Mouse (Mus musculus) inflammation-experienced regulatory T-cells, adult 6 months (primary cell): ENCODE results near the gene 4933428G20Rik. TPM values are rescaled to one million over a fixed set of nuclear protein-coding genes. Genes with fewer than 3 reads are reported as not detected.

Experiments used
- ATAC-seq: one replicate; pipeline ENCODE4 v1.8.0; 2017
- polyA plus RNA-seq, 3 experiments: library from polyadenylated mRNA; unstranded; fragments of 100-300 nt; shearing (Covaris generic); gene quantifications; one replicate each; pipeline ENCODE4 v1.2.1; 2017

4933428G20Rik gene
- polyA plus RNA-seq, 3 experiments from 2014 or later, result not detected

DNA sequence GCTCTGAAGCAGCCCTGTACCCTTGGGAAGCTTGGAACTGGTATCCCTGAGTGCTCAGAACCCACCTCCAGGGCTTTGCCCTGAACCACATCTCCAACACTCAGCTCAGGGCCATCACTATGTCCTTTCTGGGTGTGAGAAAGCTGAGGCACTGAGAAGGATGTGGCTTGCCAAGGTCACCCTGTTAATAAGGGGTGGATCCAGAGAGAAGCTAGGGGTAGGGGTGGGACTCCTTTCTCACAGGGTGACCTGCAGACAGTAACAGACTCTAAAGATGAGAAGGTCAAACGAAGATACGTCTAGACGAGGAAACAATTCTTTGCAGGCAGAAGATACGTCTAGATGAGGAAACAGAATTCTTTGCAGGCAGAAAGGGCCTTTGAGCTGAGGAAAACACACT is 2.7 kb upstream of the 4933428G20Rik start:
- ATAC-seq, result no peak

DNA sequence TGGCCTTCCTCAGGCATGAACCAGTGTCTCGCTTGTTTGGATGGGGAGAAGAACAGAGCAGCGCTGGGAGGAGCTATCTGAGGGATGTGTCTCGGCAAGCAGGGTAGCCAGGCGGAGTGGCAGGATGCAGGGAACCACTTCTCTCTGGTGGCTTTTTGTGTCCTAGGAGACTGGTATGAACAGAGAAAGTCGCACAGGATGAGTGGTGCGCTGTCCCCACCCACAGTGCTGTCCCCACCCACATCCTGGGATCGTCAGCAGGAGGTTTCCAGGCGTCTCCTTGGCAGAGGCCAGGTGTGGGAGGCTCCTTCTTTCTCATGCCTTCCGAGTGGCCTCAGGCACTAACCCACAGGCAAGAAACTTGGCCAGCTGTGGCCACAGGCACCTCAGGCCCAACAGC is 2.2 kb upstream of the 4933428G20Rik start:
- ATAC-seq, result no peak

DNA sequence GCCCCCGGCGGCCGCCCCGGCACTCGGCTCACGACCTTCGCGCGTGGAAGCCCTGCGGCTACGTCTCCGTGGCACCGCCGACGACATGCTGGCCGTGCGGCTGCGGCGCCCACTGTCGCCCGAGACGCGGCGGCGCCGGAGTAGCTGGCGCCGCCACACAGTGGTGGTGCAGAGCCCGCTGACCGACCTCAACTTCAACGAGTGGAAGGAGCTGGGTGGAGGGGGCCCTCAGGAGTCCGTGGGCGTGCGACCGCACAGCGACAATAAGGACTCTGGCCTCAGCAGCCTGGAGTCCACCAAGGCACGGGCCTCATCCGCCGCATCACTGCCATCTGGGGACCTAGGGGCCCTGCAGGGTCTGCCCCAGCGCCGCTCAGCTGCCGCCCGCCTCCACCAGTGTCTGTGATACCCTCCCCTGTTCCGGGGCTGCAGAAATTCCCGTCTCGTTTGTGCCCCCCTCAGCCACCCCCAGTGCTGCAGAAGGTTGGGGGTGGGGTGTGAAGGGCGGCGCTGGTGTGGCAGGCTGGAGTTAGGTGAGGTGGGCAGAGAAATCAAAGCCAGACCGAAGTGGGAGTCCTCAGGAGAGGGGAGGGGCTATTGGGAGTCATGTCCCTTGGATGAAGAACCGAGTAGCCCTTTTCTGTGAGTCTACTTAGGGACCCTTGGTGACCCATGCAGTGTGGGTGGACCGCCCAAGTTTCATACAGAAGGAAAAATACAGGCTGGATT is 744 bp upstream of the 4933428G20Rik start:
- ATAC-seq, result no peak

DNA sequence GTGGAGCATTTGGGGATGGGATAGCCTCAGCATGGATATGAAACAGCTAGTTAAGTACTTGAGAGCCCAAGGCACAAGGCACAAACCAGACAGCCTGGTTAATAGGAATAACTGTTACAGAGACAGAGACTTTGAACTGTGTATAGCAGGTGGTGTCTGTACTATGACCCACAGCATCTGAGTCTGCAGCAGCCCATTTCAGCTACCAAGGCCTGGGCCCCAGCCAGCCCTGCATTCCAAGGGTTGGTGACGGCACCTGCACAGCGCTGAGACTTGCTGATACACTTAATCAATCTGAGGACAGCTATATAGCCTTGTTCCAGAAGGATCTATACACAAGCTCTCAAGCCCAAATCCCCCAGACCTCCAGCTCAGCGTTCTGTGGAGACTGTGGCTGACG is 2.6 kb downstream of the 4933428G20Rik start:
- ATAC-seq, result no peak

DNA sequence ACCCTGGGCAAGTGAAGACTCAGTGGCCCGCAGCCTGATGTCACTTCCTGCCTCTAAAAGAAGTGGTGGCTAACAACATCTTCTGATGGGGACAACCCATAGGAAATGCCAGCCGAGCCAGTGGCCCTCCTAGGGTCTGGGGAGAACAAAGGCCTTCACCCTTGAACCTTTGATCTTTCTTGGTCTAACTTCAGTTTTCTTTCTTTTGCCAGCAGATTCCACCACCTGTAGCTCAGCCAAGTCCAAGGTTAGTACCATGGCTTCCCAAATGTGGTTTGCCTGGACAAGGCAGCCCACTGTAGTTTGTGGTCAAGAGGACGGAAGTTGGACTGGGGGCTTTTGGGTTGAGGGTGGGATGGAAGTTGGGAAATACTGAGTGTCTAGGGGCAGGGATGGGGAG is 7.3 kb downstream of the 4933428G20Rik start:
- no peak for ATAC-seq

DNA sequence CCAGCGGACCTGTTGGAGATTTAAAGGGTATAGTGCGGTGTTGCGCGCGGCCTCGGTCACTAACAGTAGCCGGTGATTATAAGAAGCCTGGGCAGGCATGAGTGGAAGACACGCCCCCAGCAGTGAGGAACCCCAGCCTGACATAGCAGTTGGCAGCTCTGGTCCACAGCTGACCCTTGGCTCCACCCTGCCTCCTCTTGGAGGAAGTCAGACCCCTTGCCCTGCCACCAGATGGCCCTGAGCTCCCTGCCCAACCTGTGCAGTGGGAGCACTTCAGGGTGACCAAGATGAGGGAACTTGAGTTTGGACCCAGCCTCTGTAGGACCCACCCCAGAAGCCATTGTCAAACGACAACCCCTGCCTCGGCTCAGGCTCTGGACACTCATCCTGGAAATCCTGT is 8.5 kb downstream of the 4933428G20Rik start:
- ATAC-seq, result no peak

DNA sequence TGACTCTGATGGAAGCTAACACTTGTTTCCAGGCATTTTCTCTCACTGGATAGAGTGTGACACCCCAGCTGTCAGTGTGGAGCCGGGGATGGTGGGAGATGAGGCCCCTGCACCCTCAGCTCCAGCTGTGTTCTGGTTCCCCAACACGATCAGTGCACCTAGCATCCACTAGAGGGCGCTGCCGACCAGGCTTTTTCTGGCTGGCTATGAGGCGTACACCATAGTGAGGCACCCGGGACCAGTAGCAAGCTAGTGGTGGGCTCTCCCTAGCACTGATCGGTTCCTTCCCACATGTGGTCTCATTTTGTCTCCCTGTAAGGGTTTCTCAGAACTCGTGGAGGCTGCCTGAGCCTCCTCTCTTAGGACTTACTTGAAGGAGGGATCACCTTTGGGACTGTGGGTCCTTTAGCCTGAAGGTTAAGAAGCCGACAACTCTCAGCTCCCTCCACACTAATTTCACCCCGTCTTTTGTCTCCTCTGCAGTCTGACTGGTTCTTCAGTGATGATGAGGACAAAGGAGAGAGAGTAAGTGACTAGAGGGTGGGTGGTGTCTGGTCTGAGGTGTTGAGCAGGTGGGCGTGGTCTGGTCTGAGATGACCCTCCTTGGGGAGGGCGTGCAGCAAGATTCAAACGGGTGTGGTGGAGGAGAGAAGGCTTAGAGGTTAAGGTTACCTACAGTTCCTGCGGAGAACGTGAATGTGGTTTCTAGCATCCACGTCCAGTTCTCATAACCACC is 10.4 kb downstream of the 4933428G20Rik start:
- no peak for ATAC-seq

DNA sequence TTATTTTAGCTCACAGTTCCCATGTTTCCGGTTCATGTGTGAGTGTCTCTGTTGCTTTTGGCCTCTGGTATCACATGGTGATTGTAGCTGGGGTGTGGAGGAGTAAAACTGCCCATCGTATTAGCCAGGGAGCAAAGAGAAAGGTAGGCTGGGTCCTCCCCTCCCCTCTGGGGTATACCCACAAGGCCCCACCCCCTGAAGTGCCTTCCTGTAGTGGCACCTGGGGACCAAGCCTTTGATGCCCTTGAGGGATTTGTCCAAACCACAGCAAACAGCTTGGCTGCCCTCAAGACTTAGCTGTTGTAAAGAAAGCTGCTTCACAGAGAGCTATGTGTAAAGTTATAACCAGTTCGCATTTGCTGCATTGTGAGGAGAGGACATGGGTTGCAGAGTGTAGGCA is 12.5 kb downstream of the 4933428G20Rik start:
- no peak for ATAC-seq

DNA sequence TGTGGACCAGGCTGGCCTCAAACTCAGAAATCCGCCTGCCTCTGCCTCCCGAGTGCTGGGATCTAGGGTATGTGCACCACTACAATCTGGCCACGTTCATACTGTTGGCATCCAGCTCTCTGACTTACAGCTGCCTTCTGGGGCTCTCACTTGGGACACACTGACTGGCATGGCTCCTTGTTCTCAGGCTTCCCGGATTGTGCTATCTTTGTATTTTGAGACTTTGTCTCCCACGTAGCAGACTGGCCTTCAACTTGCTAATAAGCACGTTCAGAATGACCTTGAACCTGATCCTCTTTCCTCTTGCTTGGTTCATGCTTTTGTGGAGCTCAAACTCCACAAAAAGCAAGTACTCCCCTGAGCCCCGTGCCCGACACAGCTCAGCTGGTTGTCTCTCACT is 14.5 kb downstream of the 4933428G20Rik start:
- ATAC-seq, result no peak

DNA sequence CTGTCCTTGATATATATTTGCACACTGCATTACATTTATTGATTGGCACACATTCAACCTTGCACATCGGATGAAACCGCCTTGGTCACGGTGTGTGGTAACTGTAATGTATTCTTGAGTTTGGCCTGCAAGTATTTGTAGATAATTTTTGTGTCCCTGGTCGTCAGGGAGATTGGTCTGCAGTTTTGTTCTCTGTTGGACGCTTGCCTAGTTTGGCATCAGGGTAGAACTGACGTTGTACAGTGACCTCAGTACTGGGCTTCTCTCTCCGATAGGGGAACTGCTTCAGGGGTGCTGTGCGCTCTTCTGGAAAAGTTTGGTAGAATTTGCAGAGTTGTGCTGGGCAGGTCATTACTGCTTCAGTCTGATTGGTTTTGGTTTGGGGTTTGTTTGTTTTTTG is 20.3 kb downstream of the 4933428G20Rik start:
- no peak for ATAC-seq

DNA sequence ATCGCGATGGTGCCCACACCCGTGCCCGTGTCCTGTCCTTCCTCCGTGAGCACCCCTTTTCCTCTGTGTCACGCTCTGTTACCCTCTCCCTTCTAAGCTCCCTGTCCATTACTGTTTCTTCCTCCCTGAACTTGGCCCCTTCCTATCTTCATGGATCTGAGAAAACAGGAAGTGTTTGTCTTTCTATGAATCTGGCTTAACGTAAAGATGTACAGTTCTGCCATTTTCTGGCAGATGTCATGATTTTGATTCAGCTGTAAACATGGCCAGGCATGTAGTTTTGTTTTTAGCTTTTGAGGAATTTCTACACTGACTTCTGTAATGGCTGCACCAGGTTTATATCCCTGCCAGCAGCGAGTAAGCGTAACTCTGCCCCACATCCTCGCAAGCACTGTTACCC is 21.1 kb downstream of the 4933428G20Rik start:
- no peak for ATAC-seq

DNA sequence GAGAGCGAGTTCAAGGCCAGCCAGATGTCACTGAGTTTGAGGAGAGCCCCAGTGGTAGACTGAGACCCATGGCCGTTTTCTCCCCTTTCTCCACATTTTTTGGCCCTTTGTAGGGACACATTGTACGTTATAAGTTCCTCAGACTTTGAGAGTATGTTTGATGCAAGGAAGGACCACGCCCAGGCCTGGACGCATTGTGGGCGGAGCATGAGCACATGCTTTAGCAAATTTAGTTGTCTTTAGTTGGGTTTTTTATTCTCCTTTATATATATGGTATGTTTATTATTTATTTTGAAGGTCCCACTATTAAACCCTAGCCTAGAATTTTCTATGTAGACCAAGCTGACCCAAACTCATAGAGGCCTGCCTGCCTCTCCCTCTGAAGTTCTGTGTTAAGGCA is 21.8 kb downstream of the 4933428G20Rik start:
- ATAC-seq, result no peak

DNA sequence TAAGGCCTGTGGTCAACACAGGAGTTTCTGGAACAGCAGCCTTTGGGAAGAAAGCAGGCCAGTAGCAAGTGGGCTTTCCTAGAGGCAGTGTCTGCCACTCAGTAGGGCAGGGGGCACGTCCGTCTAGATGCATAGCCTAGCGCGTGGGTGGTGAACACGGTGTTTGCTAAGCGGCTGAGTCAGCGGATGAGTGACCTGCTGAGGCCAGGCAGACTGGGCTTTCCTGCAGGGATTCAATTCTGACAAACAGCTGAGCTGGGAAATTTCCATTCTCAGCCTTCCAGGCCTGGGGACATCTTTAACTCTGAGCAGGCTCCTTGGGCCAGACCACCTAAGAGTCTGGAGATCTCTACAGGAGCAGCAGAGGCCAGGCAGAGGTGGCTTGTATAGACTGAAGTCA is 22.7 kb downstream of the 4933428G20Rik start:
- ATAC-seq, result no peak

DNA sequence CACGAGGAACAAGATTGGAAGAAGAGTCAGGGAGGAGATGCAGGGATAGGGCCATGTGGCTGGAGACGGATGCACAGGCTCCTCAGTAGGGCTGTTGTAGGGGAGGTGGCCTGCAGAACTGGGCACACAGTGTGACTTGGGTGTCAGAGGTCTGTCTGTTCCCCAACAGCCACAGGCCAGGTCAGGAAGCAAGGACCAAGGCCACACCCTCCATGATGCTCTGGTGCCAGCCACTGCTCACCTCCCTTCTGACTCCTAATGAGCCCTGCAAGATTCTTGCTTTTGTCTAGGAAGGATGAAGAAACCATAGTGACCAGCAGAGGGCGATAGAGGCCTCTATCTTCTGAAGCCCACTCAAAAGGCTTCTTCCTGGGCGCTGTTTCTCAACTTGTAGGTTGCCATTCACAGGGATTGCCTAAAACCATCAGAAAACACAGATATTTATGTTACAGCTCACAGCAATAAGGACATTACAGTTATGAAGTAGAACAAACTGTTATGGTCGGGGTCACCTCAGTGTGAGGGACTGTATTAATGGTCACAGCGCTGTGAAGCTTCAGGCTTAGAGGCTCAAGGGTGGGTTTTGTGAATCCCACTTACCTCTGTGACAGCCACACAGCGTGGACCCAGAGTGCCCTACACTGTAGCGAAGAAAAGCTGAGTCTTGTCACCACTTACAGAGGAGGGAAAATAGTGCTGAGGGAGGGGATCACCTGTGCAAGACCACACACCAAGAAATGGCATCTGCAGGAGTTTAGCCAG is 23.6 kb downstream of the 4933428G20Rik start:
- ATAC-seq, result no peak

DNA sequence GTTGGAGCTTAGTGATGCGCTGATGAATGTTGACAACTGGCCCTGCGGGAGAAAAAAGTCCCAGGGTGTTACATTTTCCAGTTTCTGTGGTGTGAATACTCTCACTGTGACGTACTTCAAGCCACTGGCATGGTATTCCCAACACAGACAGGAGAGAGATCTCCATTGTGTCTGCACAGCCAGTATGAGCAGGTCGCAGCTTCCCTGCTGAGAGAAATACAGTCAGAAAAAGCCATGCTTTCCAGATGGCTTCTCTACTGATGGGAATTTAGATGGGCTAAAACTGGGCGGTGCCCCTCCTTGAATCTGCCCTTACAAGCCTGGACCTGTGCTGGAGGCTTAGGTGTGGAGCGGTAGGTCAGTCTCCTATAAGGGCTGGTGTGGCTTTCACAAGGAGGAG is 28.9 kb downstream of the 4933428G20Rik start:
- ATAC-seq, result no peak

DNA sequence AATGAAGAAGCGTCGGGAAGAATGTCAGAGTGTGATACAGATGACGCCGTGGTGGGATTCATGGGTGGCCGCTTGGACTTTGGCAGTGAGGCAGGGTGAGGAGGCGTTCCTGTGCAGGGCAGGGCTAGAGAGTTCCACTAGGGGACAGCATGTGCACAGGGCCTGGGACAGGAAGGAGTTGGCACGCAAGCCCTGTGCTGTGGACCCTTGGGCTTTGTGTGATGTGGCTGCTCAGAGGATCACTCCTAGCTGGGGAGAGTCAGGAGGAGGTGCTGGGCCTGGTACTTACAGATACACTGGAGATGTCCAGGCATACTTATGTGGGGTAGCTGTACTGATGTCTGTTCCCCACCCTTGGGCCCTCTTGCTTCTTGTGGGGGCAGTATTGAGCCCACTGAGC is 30.3 kb downstream of the 4933428G20Rik start:
- no peak for ATAC-seq

DNA sequence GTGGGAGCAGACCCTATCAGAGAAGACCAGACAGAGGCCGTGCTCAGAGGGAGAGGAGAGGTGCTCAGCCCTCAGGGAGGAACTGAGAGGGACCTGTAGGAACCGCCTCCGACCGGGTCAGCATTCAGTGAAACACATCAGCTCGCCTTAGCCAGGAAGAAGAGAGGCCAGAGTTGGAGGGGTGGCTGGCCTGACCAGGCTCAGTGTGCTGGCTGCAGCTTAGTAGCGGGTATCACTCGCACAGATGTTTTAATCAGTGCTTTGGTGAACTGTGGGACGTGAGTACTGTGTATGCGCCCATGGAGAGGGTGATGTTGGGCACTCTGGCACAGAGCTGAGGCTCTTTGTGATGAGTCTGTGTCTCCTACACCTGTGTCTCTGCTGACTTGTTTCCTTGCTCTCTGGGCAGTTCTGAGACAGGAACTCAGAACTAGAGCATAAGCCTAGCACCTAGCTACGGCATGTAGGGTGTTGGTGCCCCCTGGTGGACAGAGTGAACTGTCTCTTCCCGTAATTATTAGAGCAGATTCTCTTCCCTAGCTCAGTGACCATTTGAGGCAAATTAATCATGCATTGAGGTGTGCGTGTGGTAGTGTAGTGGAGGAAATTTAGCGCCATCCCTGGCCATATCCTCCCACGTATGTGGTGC is 31.4 kb downstream of the 4933428G20Rik start:
- no peak for ATAC-seq

DNA sequence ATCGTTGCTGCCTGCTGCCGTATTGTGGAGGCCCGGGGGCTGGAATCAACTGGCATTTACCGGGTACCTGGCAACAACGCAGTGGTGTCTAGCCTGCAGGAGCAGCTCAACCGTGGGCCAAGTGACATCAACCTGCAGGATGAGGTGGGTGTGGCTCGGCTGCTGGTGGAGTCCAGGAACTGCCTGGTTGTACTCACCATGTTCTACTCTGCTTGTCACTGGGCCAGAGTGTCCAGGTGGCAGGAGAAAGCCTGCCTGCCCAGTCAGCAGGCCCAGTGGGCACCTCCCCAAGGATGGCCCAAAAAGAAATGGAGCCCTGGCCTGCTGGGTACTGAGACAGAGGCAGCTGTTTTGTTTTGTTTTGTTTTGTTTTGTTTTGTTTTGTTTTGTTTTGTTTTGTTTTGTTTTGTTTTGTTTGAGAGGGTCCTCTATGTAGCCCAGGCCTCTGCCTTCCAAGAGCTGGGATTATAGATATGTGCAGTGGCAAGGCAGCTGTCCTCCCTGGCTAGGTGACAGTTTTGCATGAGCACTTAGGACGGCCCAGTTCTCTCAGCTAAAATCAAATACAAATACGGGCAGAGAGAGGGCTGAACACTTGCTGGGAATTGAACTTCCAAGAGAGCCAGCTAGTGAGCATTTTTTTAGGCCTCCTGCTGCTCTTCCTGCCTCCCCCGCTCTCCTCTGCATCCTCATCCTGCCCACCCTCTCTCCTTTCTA is 33.5 kb downstream of the 4933428G20Rik start:
- ATAC-seq, result no peak

DNA sequence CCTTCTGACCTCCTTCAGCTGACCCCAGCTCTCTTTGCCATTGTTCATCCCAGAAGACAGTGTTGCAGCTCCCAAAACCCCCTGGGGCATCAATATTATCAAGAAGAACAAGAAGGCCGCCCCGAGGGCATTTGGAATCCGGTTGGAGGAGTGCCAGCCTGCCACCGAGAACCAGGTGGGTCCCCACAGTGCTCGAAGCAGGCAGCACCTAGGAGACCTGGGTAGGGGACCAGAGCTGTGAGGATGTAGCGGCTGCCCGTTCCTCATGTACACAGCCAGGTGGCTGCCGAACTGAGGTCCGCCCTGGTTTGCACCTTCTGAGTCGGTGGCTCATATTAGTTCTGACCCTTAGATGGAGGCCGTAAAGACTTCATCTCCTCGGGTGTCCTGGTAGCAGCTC is 34.2 kb downstream of the 4933428G20Rik start:
- no peak for ATAC-seq

DNA sequence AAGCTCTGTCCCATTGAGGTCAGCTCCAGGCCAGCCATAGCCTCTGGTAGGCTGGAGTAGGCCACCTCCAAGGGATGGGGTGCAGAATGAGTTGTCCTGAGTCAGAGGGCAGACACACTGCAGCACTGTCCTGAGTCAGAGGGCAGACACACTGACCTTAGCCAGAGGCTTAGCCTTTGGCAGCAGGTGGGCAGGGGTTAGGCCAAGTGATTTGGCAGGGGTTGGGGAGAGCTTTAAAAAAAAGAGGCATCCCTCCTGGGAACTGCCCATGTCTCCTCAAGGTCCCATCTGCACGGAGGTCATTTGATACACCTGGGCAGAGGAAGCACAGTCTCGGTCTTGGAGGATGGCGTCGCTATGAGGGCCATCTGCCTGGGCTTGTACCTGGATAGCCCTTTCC is 36.1 kb downstream of the 4933428G20Rik start:
- no peak for ATAC-seq

DNA sequence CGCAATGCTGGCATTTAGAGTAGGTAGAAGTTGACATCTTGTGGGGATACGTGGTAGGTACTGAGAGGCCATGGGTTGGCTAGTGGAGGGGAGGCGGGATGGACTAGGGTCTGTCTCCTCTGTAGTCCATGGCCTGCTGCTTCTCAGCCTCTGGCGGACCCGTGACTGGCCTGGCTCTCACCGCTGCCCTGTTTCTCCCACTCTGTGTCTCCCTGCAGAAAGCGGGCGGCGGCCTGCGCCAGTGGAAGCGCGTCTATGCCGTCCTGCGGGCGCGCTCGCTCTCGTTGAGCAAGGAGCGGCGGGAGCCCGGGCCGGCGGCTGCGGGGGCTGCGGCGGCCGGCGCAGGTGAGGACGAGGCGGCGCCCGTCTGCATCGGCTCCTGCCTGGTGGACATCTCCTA is 37.0 kb downstream of the 4933428G20Rik start:
- no peak for ATAC-seq

DNA sequence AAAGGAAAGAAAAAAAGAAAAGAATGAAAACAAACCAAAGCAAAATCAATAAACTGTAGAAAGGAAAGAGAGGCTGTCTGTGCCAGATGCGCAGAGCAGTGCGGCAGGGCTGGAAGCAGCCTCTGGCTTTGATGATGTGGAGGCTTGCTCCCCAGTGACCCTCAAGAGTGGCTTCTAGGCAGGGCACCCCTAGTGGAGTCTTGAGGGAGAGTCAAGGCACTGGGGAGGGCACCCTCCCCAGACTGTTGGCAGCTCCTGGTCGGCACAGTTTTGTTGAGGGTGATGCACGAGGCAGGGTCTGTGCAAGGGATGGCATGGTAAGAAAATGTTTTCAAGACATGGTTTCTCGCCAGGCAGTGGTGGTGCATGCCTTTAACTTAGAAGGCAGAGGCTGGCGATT is 37.6 kb downstream of the 4933428G20Rik start:
- ATAC-seq, result no peak
